Mouse (Mus musculus) c-Kit-positive CD71-positive TER-119-negative erythroid progenitor cells, embryonic 14.5 days (primary cell): ENCODE results near the gene Ppm1h.
A peak's percentile ranks its signal among the peaks of the same experiment; 100 is the strongest.

Source experiments
- DNase-seq: peaks from one replicate; pipeline ENCODE4 v3.0.0-alpha.2; 2013; ENCODE audit warnings: low read depth

Ppm1h gene

DNA sequence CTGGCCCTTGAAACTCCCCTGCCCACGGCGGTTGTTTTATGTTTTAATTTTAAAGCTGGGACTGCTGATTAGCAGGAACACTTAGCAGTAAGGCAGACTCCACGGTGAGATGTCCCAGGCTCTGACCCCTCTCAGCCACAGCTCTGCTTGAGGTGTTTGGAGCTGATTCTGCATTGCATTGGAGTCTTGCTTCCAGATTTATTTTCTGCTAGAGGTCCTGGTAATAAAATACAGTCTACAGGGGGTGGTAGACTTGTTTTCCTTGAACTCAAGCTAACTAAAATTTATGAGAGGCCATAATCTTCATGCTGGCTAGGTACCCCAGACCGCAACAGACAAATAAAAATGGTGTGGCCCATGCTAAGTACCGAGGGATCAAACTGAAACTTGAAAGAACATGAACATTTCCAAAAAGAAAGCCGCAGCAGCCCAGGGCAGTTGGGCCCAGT lies 90.4 kb downstream of the Ppm1h start:
- DNase-seq: no peak

DNA sequence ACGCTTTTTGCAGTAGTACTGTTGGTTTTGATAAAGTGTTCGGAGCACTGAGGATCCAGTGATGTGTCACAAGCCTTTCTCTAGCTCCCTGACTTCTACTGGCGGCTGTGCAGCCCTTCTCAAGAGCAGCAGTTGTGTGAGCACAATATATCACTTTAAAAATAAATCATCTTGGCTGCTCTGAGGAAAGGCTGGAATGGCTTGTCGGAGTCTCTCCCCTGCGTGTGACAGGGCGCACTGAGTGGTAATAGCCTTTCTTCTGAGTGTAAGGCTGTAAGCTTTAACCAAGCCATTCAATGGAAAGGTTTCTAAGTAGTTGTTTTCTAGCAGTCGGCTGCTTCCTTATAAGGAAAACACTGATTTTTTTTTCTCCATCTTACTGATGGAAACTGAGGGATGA lies 91.8 kb downstream of the Ppm1h start:
- no peak for DNase-seq

DNA sequence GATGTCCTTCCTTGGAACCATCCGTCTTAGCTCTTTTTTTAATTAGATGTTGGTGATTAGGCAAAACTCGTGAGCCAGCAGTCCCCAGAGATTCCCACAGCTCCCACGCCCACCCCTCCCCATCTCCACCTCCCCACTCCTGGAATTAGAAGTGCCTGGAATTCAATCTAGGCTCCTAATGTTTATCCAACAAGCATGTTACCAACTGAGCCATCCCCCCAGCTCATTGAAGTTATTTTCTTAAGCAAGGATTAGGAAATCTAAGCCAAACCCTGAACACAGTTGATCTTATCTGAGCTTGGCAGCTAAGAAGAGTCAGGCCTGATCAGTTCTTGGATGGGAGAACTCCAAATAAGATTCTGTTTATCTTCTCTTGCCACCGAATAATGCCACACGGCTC lies 92.4 kb downstream of the Ppm1h start:
- DNase-seq: no peak

DNA sequence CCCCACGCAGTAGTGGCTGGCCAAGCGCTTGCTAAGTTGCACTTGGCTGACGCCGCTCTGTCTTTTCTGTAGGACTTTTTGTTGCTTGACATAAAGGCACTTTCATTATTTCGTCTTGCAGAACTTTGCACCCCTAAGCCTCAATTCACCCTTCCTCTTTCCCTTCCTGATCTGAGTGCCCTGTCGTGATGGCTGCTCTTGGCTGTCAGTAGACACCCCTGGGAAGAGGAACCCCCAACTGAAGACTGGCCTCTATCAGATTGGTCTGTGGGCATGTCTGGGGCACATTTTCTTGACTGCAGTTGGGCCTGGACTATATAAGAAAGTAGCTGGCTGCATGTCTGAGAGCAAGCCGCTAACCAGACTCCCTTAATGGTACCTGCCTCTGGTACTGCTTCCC lies 95.6 kb downstream of the Ppm1h start:
- DNase-seq: no peak

DNA sequence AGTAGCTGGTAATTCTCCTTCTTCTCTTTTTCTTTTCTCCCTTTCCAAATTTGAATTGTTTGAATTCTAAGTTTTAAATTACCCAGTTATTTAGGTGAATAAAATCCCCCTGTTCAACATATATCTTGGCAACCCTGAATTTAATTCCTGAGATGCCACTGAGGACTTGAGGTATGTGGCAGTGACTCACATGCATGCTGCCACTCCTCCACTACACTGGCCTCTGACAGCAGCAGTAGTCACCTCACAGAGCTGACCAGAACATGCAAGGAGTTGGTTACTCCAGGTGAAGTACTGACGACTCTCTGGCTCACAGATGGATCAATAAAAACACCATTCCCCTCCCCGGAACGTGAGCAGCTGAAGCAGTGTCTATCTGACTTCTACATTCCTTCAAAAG lies 98.9 kb downstream of the Ppm1h start:
- no peak for DNase-seq

DNA sequence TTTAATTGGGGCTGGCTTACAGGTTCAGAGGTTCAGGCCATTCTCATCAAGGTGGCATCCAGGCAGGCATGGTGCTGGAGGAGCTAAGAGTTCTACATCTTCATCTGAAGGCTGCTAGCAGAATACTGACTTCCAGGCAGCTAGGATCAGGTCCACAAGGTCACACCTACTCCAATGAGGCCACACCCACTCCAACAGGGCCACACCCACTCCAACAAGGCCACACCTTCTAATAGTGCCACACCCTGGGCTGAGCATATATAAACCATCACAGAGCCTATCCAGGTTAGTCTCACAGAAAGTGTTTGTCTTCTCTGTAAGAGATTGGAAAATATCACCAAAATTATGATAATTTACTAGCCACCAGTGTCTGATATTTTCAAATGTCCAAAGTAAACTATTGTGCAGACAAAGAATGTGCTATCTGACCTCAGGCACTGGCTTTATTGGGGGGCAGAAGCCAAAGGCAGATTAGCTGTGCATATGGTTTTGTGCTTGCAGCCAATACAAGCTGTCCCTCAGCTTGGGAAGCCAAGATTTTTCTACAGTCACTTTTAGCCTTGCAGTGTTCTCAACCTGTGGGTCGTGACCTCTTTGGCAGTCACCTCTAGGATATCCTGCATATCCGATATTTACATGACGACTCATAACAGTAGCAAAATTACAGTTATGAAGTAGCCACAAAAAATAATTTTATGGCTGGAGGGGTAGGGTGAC lies 99.5 kb downstream of the Ppm1h start:
- no peak for DNase-seq

DNA sequence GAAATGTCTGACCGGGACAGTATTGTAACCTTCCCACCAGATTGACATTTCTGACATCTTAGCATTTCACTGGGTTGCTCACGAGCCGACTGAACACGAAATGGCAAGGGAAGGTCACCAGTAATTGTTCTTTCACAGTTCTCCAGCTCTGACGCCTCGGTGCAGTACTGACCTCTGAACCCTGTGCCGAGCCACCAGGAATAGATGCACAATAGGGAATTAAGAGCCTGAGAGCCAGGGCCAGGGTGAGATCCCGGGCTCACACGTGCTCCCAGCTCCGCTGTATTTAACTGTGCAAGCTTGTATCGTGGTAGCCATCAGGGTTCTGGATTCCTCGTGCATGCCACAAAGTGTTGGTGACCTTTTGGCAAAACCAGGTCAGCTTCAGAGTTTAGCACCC lies 100.8 kb downstream of the Ppm1h start:
- DNase-seq: no peak

DNA sequence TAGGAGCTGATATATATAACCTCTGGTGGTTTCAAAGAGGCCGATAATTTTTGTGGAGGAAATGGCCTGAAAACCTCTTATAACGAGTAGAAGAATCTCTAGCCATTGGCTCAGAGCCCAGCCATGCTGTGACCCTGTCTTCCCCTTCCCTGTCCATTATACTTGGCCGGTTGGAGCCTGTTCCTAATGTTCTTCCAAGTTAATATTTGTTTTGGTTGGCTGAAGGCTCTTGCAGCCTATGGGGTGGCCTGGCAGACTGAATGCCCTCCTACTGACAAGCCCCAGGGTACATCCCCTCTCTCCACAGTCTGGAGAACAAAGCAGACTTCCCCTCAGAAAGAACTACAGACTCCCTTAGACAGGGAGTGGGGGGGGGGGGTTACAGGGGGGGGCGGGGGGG lies 104.2 kb downstream of the Ppm1h start:
- no peak for DNase-seq

DNA sequence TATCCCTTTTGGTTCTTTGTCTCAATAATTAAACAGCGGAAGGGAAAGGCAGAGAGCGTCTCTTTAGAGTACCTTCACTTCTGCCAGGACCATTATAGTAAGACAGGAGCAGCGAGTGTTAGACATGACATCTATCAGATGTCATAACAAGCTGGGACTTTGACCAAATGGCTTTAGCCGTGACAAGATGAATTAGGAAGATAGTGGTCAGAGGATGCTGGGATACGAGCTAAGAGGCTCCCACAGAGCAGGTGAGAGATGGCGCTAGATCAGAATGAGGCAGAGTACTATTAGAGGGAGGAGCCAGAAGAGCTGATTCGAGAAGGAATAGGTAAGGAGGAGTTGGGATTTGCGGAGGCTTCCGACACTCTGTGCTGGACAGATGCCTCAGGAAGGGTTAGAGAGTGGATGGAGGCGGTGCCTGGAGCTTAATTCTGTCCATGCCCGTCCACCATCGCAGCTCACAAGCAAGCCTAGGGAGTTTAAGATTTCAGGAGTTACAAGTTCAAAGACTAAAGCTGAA lies 111.1 kb downstream of the Ppm1h start:
- DNase-seq: no peak

DNA sequence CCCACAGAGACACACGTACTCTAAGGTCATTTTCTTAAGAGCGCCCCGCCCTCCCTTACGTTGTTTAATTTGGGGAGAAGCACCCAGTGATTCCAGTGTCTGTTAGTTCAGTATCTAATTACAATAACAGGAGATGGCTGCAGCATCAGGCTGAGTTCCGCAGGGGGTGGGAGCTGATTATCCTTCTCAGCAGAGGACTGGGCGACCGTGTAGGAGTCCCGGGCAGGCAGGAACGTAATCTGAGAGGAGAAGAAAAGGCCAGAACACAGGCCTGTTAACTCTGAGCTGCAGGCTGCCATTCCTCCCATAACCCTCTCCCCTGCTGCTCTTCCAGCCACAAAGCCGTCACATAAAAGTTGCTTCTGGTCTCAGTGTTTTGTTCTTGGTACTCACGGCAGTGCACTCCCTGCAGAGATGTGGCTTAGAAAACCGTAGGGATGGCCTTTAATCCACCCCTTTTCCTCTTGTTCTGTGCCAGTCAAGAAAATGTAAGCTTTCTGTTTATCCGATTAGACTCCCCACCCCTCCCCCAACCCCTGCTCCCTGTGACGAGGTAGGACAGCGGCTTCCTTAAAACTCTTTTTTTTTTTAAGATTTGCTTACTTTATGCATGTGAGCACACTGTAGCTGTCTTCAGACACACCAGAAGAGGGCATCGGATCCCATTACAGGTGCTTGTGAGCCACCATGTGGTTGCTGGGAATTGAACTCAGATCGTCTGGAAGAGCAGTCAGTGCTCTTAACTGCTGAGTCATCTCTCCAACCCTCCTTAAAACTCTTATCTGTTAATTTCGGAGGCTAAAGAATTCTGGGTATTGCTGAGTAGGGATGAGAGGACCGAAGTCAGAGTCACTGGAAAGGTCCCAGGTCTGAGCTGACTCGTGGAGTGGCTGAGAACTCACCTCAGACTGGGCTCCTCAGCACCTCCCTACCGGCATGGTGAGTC lies 113.7 kb downstream of the Ppm1h start:
- no peak for DNase-seq

DNA sequence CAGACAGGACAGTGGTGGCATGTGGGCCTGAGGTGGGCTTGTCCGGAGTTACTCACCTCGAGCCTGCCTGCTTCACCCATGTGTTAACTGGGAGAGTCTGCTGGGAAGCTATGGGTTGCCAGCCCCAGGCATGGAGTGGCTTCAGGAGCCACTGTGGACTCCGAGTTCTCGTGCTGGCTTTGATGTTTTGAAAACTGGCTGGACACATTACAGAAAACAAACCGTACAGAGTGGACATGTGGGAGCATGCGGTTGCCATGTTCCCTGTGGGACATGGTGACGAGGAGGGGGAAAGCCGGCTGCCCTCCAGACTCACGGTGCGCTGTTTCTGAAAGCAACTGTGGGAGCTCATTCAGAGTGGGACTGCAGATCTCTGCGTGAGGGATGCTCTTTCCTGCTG lies 114.6 kb downstream of the Ppm1h start:
- no peak for DNase-seq

DNA sequence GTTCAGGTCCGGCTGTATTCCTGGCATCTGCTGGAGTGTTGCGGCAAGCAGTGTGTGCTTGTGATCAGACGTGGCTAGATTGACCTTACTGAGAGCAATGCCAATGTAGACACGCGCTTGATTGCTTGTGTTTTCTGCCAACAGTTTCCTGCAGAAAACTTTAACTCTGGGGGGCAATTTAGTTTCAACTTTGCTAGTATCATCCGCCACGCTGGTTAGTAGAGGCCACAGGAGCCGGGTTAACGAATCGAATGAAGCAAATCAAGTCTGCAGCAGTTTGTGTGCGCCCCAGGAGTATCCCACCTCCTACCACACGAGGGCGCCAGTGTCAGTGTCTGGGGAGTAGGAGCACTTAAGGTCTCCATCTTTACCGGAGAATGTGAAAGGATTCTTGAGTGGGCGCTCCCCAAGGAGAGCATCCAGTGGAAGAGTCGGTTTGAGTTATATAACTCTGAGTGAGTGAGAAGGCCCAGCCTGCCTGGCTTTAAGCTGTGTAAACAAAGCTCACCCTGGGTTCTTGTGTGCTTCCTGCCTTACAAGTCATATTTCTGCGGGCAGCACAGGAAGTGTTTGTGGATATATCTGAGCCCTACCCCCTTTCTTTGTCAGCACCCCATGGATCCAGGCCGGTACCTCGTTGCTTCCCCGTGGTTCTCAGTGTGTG lies 115.8 kb downstream of the Ppm1h start:
- DNase-seq: peak; percentile 83

DNA sequence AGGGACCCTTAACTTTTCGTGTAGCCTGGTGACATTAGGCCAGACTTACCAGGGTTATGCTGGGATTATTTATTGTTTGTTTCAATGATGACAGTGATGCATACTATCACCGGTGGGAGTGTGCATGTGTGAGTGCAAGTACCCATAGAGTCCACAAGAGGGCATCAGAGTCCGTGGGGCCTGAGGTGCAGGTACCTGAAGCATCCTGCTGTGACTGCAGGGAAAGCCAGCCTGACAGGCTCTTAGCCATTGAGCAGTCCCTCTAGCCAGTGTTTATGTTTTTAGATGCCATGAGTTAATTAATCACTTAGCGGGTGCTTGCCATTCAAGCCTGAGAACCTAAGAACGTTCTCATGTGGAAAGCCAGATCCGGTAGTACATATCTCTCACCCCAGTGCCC lies 119.4 kb downstream of the Ppm1h start:
- no peak for DNase-seq

DNA sequence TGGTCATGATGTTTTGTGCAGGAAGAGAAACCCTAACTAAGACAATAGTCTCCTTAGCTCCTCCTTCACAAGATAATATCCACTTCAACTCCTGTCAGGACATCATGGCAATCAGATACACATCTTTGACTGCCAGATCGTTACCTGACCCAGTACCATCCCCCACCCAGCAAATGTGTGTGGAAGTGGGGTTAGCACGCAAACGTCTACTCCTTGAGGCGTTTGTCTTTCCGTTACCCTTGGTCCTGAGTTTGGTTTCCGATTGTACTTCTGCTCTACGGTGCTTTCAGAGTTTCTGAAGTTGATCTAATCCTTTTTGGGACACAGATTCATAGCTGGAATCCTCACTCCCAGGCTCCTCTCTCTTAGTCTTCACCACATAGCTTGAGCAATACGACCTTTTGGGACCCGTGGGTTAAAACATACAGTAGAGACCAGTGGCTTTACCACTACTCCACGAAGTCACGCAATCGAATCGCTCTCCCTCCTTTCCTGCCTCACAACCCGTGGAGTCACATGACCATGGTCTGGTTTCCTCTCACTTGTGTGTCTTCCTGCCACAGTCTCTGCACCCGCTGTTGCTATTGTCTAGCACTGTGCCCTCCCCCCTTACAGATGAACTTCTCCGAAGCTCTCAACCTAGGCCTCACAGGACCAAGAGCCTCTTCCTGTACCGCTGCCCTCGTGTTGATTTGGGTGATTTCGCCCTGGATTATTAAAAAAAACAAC lies 121.6 kb downstream of the Ppm1h start:
- DNase-seq: no peak

DNA sequence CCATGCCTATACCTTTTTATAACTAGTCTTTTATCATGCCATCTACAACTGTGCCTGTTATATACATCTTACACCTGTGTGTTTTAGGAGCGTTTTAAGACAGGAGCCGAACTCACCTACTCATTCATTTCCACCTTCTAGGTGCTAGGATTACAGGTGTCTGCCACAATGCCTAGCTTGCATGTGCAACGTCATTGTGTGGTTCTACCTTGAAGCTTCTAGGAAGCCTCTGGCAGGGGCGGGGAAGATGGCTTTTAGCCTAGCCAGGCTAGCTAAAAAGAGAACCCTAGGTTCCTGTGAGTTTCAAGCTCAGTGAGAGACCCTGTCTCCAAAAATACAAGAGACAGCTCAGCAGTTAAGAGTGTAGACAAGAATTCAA lies 122.2 kb downstream of the Ppm1h start:
- no peak for DNase-seq

DNA sequence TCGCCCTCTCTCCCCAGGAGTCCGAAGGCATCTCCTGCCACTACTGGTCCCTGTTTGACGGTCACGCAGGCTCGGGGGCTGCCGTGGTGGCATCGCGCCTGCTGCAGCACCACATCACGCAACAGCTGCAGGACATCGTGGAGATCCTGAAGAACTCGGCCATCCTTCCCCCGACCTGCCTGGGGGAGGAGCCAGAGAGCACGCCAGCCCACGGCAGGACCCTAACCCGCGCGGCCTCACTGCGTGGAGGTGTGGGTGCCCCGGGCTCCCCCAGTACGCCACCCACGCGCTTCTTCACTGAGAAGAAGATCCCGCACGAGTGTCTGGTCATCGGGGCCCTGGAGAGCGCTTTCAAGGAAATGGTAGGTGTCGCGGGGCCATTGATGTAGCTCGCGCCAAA lies 123.7 kb downstream of the Ppm1h start:
- DNase-seq: no peak

DNA sequence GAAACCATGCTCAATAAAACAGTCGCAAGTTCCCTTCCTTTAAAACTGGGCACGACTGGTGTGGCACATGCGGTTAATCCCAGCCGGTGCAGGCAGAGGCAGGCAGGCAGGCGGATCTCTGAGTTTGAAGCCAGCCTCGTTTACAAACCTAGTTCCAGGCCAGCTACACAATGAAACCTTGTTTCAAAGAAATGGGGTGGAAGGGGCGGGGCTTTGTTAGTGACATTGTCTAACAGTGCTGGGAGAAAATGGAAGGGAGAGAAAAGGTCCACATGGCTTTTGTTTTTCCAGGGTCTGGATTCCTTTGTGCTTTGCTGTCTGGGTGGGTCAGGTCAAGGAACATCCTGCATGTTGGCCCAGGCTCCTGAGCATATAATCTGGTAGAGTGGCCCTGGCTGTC lies 124.3 kb downstream of the Ppm1h start:
- no peak for DNase-seq

DNA sequence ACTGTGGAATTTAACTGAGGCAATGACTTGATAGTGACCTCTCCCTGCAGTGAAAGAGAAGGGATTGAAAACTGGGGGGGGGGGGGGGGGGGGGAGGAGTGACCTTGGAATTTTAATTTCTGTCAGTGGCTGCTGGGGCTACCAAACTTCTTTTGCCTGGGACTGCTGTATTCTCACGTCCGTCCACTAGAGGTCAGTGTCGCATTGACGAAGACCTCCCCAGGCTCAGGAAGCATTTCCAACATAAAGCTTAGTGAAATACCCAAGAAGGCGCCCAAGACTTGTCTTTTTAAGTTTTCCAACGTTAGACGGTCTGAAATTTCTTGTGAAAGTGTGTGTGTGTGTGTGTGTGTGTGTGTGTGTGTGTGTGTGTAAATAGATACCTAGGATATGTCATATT lies 125.3 kb downstream of the Ppm1h start:
- peak; percentile 62 for DNase-seq

DNA sequence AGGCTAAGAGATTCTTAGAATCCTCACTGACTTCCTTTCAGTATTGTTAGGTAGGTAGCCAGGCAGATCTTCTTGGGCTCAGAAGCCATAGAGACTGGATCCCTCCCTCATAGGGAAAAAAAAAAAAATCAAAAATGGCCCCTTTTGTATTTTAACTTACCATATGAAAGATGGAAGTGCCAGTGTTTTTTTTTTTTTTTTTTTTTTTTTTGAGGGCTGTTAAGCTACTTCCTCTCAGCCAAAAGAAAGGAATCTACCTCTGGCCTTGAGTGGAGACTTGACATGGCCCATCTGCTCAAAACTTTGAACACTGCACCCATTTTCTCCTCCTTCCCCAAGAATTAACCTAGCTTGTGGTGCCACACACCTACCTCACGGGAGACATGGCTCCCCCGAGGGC lies 127.3 kb downstream of the Ppm1h start:
- DNase-seq: no peak

DNA sequence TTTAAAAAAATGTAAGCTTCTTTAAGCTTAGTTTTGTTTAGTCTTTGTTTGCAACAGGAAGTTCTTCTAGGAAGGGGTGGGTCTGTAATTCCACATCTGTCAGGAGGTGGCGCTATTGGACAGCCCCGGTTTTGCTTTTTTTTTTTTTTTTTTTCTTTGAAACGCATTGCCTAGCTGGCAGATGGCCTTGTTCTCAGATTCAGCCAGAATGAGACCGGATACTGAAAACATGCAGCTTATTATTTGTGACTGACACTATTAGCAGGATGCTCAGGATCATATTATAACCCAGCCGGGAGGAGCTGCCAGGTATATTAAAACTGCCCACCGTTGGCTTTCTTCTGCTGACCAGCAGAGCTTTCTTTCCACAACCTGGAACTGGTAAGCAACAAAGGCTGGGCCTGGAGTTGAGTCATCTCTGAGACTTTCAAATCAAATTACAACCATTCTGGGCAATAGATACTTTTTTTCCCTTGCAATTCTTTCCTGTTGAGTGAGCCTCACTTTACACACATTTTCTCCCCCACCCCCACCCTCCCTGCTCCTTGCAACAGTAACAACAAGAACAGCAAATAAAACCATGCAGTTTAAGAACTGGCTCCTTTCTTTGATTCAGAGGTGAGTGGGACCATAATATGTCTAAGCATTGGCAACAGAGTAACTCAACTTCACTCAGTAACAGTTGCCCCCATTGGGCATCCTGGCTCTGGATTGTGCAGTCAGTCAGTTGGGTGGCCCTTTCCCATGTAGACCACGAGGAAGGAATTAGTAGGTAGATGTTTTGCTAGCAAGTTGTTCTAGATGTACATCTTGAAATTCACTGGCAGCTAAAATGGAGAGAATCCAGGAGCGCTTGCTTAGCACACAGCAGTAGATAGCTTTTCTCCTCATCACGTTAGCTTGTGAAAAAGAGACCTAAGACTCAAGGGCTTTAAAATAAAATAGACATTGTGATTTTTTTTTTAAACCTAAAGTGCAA lies 128.9 kb downstream of the Ppm1h start:
- peak; percentile 65 for DNase-seq

DNA sequence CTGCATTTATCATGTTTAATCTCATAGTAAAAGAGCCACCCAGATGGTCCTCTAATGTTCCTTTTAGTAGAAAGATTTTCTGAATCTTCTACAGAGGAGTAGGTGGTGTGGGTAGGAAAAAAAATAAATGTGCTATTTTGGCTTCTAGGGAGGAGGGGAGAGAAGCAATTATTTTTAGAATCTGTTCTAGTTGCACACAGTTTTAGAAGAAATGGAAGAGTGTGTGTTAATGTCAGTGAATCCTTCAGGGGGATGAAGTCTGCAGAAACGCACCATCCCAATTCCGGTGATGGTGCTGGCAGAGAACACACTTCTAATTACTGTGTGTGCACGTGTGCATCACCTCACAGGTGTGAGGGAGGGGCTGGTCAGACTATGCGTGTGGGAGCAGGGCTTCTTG lies 129.6 kb downstream of the Ppm1h start:
- no peak for DNase-seq
